12 mouse cellular contexts compared by ENCODE assay signal in genomic region chr11:19939305-19939730, GRCm38 (mm10). TPM values are rescaled to one million over a fixed set of nuclear protein-coding genes. Genes with fewer than 3 reads are reported as not detected.
A peak's percentile ranks its signal among the peaks of the same experiment; 100 is the strongest.
DNase-seq lines count a peak whose midpoint lies in the region; ATAC-seq lines count a peak whose summit lies in the region.
"Had no signal": no experiment of that assay in that cellular context is flagged by ENCODE, and none has a peak within 500 bp of the region (broad histone marks: within the 10 kb centered on the region; RNA-seq: fewer than 3 reads in every experiment).

No protein-coding gene starts in this region.

- H3K27ac ChIP-seq in liver, embryonic 11.5 days (ENCODE audit: low read depth, low read length): no peak overlapping the region
- H3K27ac ChIP-seq: embryonic facial prominence, embryonic 12.5 days; heart, embryonic 15.5 days had no signal

- DNase-seq in heart, adult 11 months: peak; percentile 97
- DNase-seq in heart, adult 8-10 months (ENCODE audit: low spot score): no peak
- DNase-seq in 3134 (ENCODE audit: extremely low read depth, insufficient read length, low spot score): peak; percentile 32
- DNase-seq in adrenal gland, postnatal 14 days: peak; percentile 56
- peak; percentile 93 to 96 for DNase-seq in cerebellum, postnatal 36 days
- DNase-seq in right cerebral cortex, postnatal 4 days: no peak
- DNase-seq in liver, embryonic 11.5 days (ENCODE audit: low spot score): no peak
- DNase-seq in lung, postnatal 25 days (ENCODE audit: low spot score): no peak
- DNase-seq: kidney, adult 18-20 months; lung, embryonic 14.5 days had no signal

- WGBS in liver, embryonic 11.5 days: 45% methylated on average over 5 of the region's 5 CpGs

- no peak for ATAC-seq in liver, embryonic 11.5 days (replicated peaks; ENCODE audit: low FRiP score)

- no peaks in the 10 kb centered on the region for H3K9me3 ChIP-seq in liver, embryonic 11.5 days (ENCODE audit: control insufficient read depth, low read length)
- H3K9me3 ChIP-seq: embryonic facial prominence, embryonic 12.5 days; heart, embryonic 15.5 days had no signal

- H3K4me1 ChIP-seq in liver, embryonic 11.5 days (replicated peaks; ENCODE audit: control insufficient read depth, insufficient read depth, low read length): peaks cover 20% of the 10 kb centered on the region

- no peak overlapping the region for H3K4me2 ChIP-seq in liver, embryonic 11.5 days
- H3K4me2 ChIP-seq: embryonic facial prominence, embryonic 12.5 days; heart, embryonic 15.5 days; lung, embryonic 14.5 days had no signal

- no peak overlapping the region for H3K9ac ChIP-seq in liver, embryonic 11.5 days (ENCODE audit: low read depth, low read length)
- H3K9ac ChIP-seq: embryonic facial prominence, embryonic 12.5 days; heart, embryonic 15.5 days; lung, embryonic 14.5 days had no signal

- H3K36me3 ChIP-seq in liver, embryonic 11.5 days (ENCODE audit: control insufficient read depth, insufficient read depth, low read length): 0 out of 2 replicates have a peak, but pooled peaks cover 2% of the 10 kb centered on the region
- H3K36me3 ChIP-seq: heart, embryonic 15.5 days had no signal

- H3K27me3 ChIP-seq in liver, embryonic 11.5 days (replicated peaks; ENCODE audit: control insufficient read depth, insufficient read depth, low read length): no peaks in the 10 kb centered on the region
- H3K27me3 ChIP-seq: embryonic facial prominence, embryonic 12.5 days; heart, embryonic 15.5 days had no signal

- H3K4me3 ChIP-seq in liver, embryonic 11.5 days (ENCODE audit: low read depth, low read length): no peak overlapping the region
- H3K4me3 ChIP-seq: embryonic facial prominence, embryonic 12.5 days; heart, embryonic 15.5 days had no signal

RNA-seq across cellular contexts. Expression of gene Spred2, which starts 15.1 kb away (rescaled TPM):
- 10 to 100 TPM; 17.0 to 20.7 (median 20.0) TPM for total RNA-seq in heart, adult 8-10 months (2022)
- total RNA-seq in adrenal gland, postnatal 14 days (2021): 35.1 and 41.9 TPM in 2 replicates
- polyA plus RNA-seq in liver, embryonic 11.5 days (2014; fragmentation: Nextera tagmentation; extraction: Ambion mirVana): 4.8 and 5.0 TPM in 2 replicates

Comparison
In these comparisons a context has a peak if more than half of its experiments do, and no peak if none do; other contexts are left out.
1. DNase-seq: peak in heart, adult 11 months (single experiment), 3134 (single experiment), adrenal gland, postnatal 14 days (single experiment) and cerebellum, postnatal 36 days (2 of 2); none in heart, adult 8-10 months (single experiment), right cerebral cortex, postnatal 4 days (single experiment), liver, embryonic 11.5 days (single experiment) and lung, postnatal 25 days (single experiment).